Mouse (Mus musculus): ENCODE results near the gene Iqgap1. TPM values are rescaled to one million over a fixed set of nuclear protein-coding genes. Genes with fewer than 3 reads are reported as not detected.

The Iqgap1 gene
- total and polyA plus RNA-seq, 2 experiments from 2014 or later = 11.5 to 35.9 TPM

- H3K9ac ChIP-seq = no peak overlapping the region
- no peaks in the 10 kb centered on the region for H3K36me3 ChIP-seq (ENCODE audit: insufficient read depth)
- H3K27me3 ChIP-seq (ENCODE audit: insufficient read depth, low read length) = no peaks in the 10 kb centered on the region
- H3K4me2 ChIP-seq (ENCODE audit: low read depth) = no peak overlapping the region
- WGBS = 95% methylated on average over 12 of the region's 12 CpGs
- no peaks in the 10 kb centered on the region for H3K9me3 ChIP-seq (ENCODE audit: low read length)
- no peak overlapping the region for H3K27ac ChIP-seq (ENCODE audit: low read depth, low read length)
- ATAC-seq (no peak), DNase-seq (no peak)
- no peak for TF ChIP-seq CTCF (IDR thresholded peaks at IDR 0.05; ENCODE audit: low read depth)
- H3K4me3 ChIP-seq (ENCODE audit: low read depth, low read length) = no peak overlapping the region
- H3K4me1 ChIP-seq (ENCODE audit: insufficient read depth) = no peaks in the 10 kb centered on the region
These were observed 18.9 kb upstream of the Iqgap1 start for GRCm38 (mm10) chr7:80844691-80845090.

GRCm38 (mm10) chr7:80843910-80844640 lies 18.3 kb upstream of the Iqgap1 start:
- WGBS = 90% methylated on average over 8 of the region's 8 CpGs
- Histone ChIP-seq H3K36me3 (ENCODE audit: insufficient read depth) (no peaks in the 10 kb centered on the region), H3K27me3 (ENCODE audit: insufficient read depth, low read length) (no peaks in the 10 kb centered on the region), H3K4me3 (ENCODE audit: low read depth, low read length) (no peak overlapping the region), H3K9ac (no peak overlapping the region), H3K4me2 (ENCODE audit: low read depth) (no peak overlapping the region), H3K4me1 (ENCODE audit: insufficient read depth) (no peaks in the 10 kb centered on the region), H3K9me3 (ENCODE audit: low read length) (no peaks in the 10 kb centered on the region), H3K27ac (ENCODE audit: low read depth, low read length) (no peak overlapping the region)
- DNase-seq (no peak), ATAC-seq (no peak)
- TF ChIP-seq CTCF (IDR thresholded peaks at IDR 0.05; ENCODE audit: low read depth) = no peak

DNA sequence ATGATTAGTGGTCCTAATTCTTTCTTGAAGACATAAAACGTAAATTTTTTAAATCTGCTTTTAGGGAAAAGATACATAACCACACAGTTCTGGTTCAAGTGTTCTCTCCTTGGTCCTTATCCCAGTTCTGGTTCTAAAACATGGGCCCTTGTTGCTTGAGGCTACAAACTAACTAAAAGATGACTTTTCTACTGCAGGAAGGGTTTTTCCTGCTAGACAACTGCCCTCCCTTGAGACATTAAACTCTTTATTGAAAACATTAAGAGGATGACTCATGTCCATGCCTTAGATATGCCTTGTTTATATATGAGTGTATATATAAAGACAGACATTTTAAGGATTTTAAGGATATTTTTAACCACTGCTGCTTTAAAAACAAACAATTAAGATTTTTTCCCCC lies 17.4 kb upstream of the Iqgap1 start:
- WGBS = 88% methylated on average over 1 of the region's 1 CpGs
- Histone ChIP-seq H3K36me3 (ENCODE audit: insufficient read depth) (no peaks in the 10 kb centered on the region), H3K9ac (no peak overlapping the region), H3K4me2 (ENCODE audit: low read depth) (no peak overlapping the region), H3K27ac (ENCODE audit: low read depth, low read length) (no peak overlapping the region), H3K27me3 (ENCODE audit: insufficient read depth, low read length) (no peaks in the 10 kb centered on the region), H3K4me3 (ENCODE audit: low read depth, low read length) (no peak overlapping the region), H3K4me1 (ENCODE audit: insufficient read depth) (no peaks in the 10 kb centered on the region), H3K9me3 (ENCODE audit: low read length) (no peaks in the 10 kb centered on the region)
- DNase-seq = no peak
- no peak for ATAC-seq
- TF ChIP-seq CTCF (IDR thresholded peaks at IDR 0.05; ENCODE audit: low read depth) = no peak

DNA sequence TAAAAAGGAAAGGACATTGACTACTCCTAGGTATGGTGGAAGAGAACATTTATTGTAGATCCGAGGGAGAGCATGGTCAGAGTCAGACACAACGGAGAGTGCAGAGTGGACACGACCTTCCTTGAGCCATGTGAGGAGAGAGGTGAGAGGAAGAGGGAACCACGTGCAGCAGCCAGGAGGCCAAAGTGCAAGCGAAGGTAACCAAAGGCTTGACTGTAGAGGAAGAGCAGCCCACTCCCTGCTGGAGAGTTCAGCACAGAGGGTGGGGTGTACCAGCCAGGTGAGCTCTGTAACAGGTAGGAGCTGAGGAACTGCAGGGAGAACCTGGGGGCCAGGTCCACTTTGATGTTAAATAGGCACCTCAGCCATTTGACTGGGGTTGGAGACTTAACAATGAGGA lies 16.4 kb upstream of the Iqgap1 start:
- no peak overlapping the region for H3K4me2 ChIP-seq (ENCODE audit: low read depth)
- H3K27ac ChIP-seq (ENCODE audit: low read depth, low read length) = no peak overlapping the region
- no peaks in the 10 kb centered on the region for H3K27me3 ChIP-seq (ENCODE audit: insufficient read depth, low read length)
- no peak overlapping the region for H3K9ac ChIP-seq
- no peak for TF ChIP-seq CTCF (IDR thresholded peaks at IDR 0.05; ENCODE audit: low read depth)
- 71% methylated on average over 5 of the region's 5 CpGs for WGBS
- no peaks in the 10 kb centered on the region for H3K36me3 ChIP-seq (ENCODE audit: insufficient read depth)
- no peaks in the 10 kb centered on the region for H3K9me3 ChIP-seq (ENCODE audit: low read length)
- ATAC-seq (no peak), DNase-seq (no peak)
- no peak overlapping the region for H3K4me3 ChIP-seq (ENCODE audit: low read depth, low read length)
- no peaks in the 10 kb centered on the region for H3K4me1 ChIP-seq (ENCODE audit: insufficient read depth)

DNA sequence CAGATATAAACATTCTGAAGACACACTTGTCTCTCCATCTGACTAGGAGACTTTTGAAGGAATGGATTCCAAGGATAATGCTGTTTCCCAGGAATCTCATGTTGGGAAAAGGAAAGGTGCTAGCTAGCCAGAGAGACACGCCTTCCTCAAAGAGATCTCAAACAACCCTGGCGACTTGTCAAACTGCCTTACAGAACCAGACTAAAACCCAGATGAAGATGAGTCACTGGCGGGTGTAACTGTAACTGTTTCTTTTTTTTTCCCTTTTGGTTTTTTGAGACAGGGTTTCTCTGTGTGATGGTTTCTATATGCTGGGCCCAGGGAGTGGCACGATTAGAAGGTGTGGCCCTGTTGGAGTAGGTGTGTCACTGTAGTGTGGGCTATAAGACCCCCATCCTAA lies 15.2 kb upstream of the Iqgap1 start:
- TF ChIP-seq CTCF (IDR thresholded peaks at IDR 0.05; ENCODE audit: low read depth) = no peak

DNA sequence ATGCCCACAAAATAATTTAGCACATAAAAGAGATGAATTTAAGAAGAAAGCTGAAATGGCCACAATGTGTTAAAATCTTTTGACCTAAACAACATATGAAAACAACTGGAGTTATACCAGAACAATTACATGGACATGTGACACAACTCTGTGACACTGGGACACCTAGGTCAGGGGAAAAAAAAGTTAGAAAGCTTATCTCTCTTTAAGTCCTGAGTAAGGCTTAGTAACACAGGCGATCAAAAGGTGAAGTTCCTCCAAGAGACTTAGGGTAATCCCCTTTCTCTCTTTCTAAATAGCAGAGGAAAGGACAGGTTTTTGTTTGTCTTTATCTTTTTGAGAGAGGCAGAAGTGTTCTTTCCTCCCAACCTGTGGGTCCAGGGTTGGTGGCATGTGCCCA lies 14.5 kb upstream of the Iqgap1 start:
- DNase-seq (no peak), ATAC-seq (no peak)
- Histone ChIP-seq H3K27ac (ENCODE audit: low read depth, low read length) (no peak overlapping the region), H3K36me3 (ENCODE audit: insufficient read depth) (no peaks in the 10 kb centered on the region), H3K4me1 (ENCODE audit: insufficient read depth) (no peaks in the 10 kb centered on the region), H3K4me2 (ENCODE audit: low read depth) (no peak overlapping the region), H3K4me3 (ENCODE audit: low read depth, low read length) (no peak overlapping the region), H3K9ac (no peak overlapping the region), H3K9me3 (ENCODE audit: low read length) (no peaks in the 10 kb centered on the region), H3K27me3 (ENCODE audit: insufficient read depth, low read length) (no peaks in the 10 kb centered on the region)
- WGBS = 24% methylated on average over 1 of the region's 1 CpGs
- TF ChIP-seq CTCF (IDR thresholded peaks at IDR 0.05; ENCODE audit: low read depth) = no peak

More for the DNA sequence above, 15.2 kb upstream of the Iqgap1 start:
- Histone ChIP-seq H3K27me3 (ENCODE audit: insufficient read depth, low read length) (no peaks in the 10 kb centered on the region), H3K4me2 (ENCODE audit: low read depth) (no peak overlapping the region), H3K9me3 (ENCODE audit: low read length) (no peaks in the 10 kb centered on the region), H3K4me1 (ENCODE audit: insufficient read depth) (no peaks in the 10 kb centered on the region), H3K9ac (no peak overlapping the region), H3K4me3 (ENCODE audit: low read depth, low read length) (no peak overlapping the region), H3K27ac (ENCODE audit: low read depth, low read length) (no peak overlapping the region), H3K36me3 (ENCODE audit: insufficient read depth) (no peaks in the 10 kb centered on the region)
- DNase-seq (no peak), ATAC-seq (no peak)
- 71% methylated on average over 4 of the region's 4 CpGs for WGBS

GRCm38 (mm10) chr7:80839755-80840154 lies 14.0 kb upstream of the Iqgap1 start:
- no peaks in the 10 kb centered on the region for H3K4me1 ChIP-seq (ENCODE audit: insufficient read depth)
- no peak overlapping the region for H3K4me2 ChIP-seq (ENCODE audit: low read depth)
- TF ChIP-seq CTCF (IDR thresholded peaks at IDR 0.05; ENCODE audit: low read depth) = no peak
- DNase-seq = no peak
- H3K36me3 ChIP-seq (ENCODE audit: insufficient read depth) = no peaks in the 10 kb centered on the region
- no peak overlapping the region for H3K27ac ChIP-seq (ENCODE audit: low read depth, low read length)
- ATAC-seq = no peak
- H3K27me3 ChIP-seq (ENCODE audit: insufficient read depth, low read length) = no peaks in the 10 kb centered on the region
- no peak overlapping the region for H3K4me3 ChIP-seq (ENCODE audit: low read depth, low read length)
- no peaks in the 10 kb centered on the region for H3K9me3 ChIP-seq (ENCODE audit: low read length)
- H3K9ac ChIP-seq = no peak overlapping the region

Data from forebrain, postnatal 0 days (tissue).